ENCODE assay signal across 27 mouse cellular contexts in the genomic region with DNA sequence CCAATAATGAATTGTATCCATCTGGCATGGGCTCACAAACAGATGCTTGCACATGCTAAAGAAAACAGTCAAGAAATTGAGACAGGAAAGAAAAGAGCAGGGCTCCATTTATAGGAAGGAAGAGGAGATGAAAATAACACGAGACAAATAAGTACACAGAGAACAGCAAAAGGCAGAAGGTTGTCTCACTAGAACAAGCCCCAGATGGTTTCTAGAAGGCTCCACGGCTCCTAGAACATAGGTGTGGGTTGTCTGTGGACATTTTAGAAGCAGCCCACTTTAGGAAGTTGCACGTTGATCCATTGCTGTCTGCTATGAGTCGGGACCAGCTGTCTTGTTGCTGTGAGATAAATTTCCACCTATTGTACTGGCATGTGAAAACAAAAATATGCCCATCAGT. TPM values are rescaled to one million over a fixed set of nuclear protein-coding genes. Genes with fewer than 3 reads are reported as not detected.
DNase-seq lines count a peak whose midpoint lies in the region.
"Had no signal": no experiment of that assay in that cellular context is flagged by ENCODE, and none has a peak within 500 bp of the region (broad histone marks: within the 10 kb centered on the region; RNA-seq: fewer than 3 reads in every experiment).

No protein-coding gene starts in this region.

- intact Hi-C loops in left cerebral cortex, postnatal 36 days (cut with DNase I) = loop anchor here (5.0 kb wide), 2 partner anchors 33 to 548 kb away; no protein-coding TSS in a partner anchor
- intact Hi-C loops in gastrocnemius, postnatal 14 days (cut with DNase I; ENCODE audit: low total_unique reads) = loop anchor here (10.0 kb wide), 1 partner anchor 386 kb away; no protein-coding TSS in a partner anchor

- peak; percentile 49 to 57 for DNase-seq in frontal cortex, adult 2 months (ENCODE audit: extremely low spot score in 1 of 2, low spot score in 1 of 2)
- DNase-seq in frontal cortex, postnatal 14 days (ENCODE audit: low spot score in 2 of 2) = no peak
- DNase-seq in layer of hippocampus, adult 9-11 months = peak; percentile 55
- no peak for DNase-seq in layer of hippocampus, adult 9-10 months (ENCODE audit: low spot score)
- DNase-seq in brain, adult 2 months (ENCODE audit: low read depth, low spot score) = peak; percentile 77
- peak; percentile 26 to 38 for DNase-seq in left cerebral cortex, postnatal 36 days (ENCODE audit: low spot score in 2 of 2)
- DNase-seq in ovary, adult 18-20 months (ENCODE audit: low spot score) = no peak
- no peak for DNase-seq in gastrocnemius, postnatal 14 days
- DNase-seq: adrenal gland, postnatal 10 days; cerebellum, adult 11 months; cerebellum, adult 9-10 months; embryo, embryonic 11 days; gastrocnemius, postnatal 36 days; heart, adult 18-20 months; heart, postnatal 10 days; kidney, adult 11 months; kidney, postnatal 14 days; liver; lung, adult 2 months; lung, postnatal 10 days; midbrain, embryonic 14.5 days; thymus, adult 2 months; thymus, postnatal 36 days had no signal

RNA-seq across cellular contexts. Expression of a gene that starts 37.2 kb away (rescaled TPM):
- polyA plus RNA-seq in frontal cortex, adult 2 months (2012; rRNA removed) = 0.74 and 1.5 TPM in 2 replicates
- 1 to 10 TPM; 2.0 to 3.2 TPM for total RNA-seq in left cerebral cortex, postnatal 36 days (2021)
- total RNA-seq in gastrocnemius, postnatal 14 days (2021) = 1 to 10 TPM in 1 of 2 experiments, under 1 TPM in 1; 0.82 to 1.3 TPM
- total RNA-seq: hematopoietic stem cell, adult 5-6 weeks had no signal
- polyA plus RNA-seq: G1E; liver, embryonic 14.5 days; spleen, adult 2 months had no signal

Comparison
In these comparisons a context has a peak if more than half of its experiments do, and no peak if none do; other contexts are left out.
1. DNase-seq: peak in frontal cortex, adult 2 months (2 of 2), layer of hippocampus, adult 9-11 months (single experiment), brain, adult 2 months (single experiment) and left cerebral cortex, postnatal 36 days (2 of 2); none in frontal cortex, postnatal 14 days (0 of 2), layer of hippocampus, adult 9-10 months (single experiment), ovary, adult 18-20 months (single experiment) and gastrocnemius, postnatal 14 days (single experiment).